Mouse (Mus musculus): Measurements from ENCODE around the gene Gtpbp3.

Gene Gtpbp3

DNA sequence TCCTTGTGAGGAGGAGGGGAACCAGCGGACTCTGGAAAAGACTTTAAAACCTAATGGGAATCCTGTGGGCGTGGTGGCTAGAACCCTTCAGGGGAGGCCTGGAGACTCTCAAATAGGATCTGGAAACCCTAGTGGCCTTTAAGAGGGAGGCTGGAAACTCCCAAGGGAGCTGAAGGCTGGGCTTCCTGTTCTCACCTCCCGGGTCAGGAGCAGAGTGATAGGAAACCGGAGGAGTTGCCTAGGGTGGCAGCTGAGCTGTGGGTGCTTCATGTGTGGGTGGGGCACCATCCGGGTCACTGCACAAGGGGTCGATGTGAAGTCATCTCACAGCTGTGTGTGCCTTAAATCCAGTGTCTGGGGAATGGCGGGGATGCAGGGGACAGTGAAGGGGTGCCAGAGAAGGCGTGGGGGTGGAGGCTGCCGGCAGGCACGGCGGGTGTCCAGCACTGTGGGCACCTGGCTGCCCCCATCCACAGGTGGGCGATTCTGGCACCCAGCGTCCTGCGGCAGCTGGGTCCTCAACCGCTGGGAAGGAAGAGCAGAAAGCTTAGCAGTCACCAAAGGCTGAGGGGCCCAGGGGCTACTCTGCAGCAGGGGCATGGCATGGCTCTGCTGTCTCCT lies 10.1 kb downstream of the Gtpbp3 start:
- no peak for DNase-seq (ENCODE audit: low read depth)

GRCm38 (mm10) chr8:71498816-71499690 lies 11.2 kb downstream of the Gtpbp3 start:
- no peak for DNase-seq (ENCODE audit: low read depth)

- no peak for DNase-seq (ENCODE audit: low read depth)
These were observed 16.4 kb downstream of the Gtpbp3 start for GRCm38 (mm10) chr8:71504349-71504748.

- DNase-seq (ENCODE audit: low read depth) = peak; percentile 65
These were observed 17.4 kb downstream of the Gtpbp3 start for GRCm38 (mm10) chr8:71505326-71505725.

- peak; percentile 91 for DNase-seq (ENCODE audit: low read depth)
These were observed 18.1 kb downstream of the Gtpbp3 start for GRCm38 (mm10) chr8:71505979-71506378.

DNA sequence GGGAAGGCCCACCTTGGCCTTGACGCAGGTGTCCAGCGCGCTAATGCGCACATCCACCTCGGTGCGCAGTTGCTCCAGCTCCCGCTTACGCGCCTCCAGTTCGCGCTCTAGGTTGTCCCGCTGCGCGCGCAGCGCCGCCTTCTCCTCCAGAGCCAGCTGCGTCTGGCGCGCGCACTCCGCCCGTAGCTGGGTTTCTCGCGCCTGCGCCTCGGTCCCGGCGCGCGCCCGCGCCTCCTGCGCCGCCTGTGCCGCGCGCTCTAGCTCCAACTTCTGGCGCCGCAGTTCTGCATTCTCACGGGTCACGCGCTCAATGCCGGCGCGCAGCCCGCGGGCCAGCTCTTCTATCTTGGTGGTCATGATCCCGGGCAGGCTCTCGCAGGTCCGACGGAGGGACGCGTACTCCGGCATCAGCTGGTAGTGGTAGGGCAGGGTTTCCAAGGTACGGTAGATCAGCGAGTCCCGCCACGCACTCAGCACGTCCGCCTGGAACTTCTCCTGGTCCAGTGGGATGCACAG lies 19.7 kb downstream of the Gtpbp3 start:
- DNase-seq (ENCODE audit: low read depth) = no peak

DNA sequence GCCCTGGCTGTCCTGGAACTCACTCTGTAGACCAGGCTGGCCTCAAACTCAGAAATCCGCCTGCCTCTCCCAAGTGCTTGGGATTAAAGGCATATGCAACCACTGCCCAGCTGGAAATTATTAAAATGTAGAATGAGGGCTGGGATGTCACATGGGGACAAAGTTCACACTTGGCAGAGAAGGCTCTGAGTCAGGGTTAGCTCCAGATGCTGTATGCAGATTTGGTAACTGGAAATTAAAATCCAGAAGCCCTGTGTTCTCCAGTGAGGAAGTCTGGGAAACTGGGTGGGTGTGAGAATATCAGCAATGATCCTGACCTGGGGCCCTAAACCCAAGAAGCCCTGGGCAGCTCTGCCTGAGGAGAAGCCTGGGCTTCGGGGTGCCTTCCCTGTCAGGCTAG lies 21.4 kb downstream of the Gtpbp3 start:
- DNase-seq (ENCODE audit: low read depth) = peak; percentile 85

DNA sequence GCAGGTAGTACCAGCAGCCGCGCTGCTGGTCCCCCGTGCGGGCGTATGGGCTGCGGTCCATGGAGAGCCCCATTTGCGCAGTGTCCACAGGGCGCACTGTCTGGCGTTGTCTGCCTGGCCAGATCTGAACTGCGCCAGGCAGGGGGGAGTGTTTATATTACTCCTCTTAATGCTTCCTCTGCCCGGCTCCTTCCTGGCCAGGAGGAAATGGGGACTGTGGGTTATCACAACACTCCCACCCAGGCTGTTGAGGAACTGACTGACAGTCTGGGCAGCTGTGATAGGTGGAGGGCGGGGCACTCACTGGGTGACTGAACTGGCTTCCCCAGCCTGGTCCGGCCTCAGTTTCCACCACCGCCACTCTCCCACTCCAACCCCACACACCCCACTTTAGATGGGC lies 23.7 kb downstream of the Gtpbp3 start, which contains the start of gene Plvap:
Gene Plvap, minus strand, starts transcription at position 109 of the 400 bp plus-strand sequence.
- no peak for DNase-seq (ENCODE audit: low read depth)

- no peak for DNase-seq (ENCODE audit: low read depth)
These were observed 25.3 kb downstream of the Gtpbp3 start for GRCm38 (mm10) chr8:71513018-71513754.

- no peak for DNase-seq (ENCODE audit: low read depth)
These were observed 27.1 kb downstream of the Gtpbp3 start for GRCm38 (mm10) chr8:71515043-71515442.

- DNase-seq (ENCODE audit: low read depth) = no peak
These were observed 28.9 kb downstream of the Gtpbp3 start for GRCm38 (mm10) chr8:71516786-71517185.

- DNase-seq (ENCODE audit: low read depth) = peak; percentile 89
These were observed 31.3 kb downstream of the Gtpbp3 start for GRCm38 (mm10) chr8:71519037-71519825.

DNA sequence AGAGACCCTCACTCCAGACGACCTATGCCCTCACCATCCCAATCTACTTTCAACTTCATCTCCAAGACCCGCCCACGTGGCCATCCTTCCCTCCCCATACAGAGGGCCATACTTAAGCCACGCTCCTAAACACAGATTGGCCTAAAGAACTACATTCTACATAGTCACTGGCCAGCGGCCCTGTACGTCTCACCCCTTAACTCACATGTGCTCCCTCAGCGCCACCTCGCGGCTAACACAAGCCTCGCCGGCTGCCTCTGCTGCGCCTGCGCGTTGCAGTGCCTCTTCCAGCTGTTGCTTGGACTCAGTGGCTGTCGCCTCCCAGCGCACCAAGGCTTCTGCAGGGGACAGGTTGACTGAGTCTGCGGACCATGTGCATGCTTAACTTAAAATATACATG lies 33.7 kb downstream of the Gtpbp3 start:
- peak; percentile 99 for DNase-seq (ENCODE audit: low read depth)

- no peak for DNase-seq (ENCODE audit: low read depth)
These were observed 37.5 kb downstream of the Gtpbp3 start, which contains the start of gene Ccdc194 for GRCm38 (mm10) chr8:71525226-71526050. Gene Ccdc194, minus strand, starts transcription at chr8:71525711.

DNA sequence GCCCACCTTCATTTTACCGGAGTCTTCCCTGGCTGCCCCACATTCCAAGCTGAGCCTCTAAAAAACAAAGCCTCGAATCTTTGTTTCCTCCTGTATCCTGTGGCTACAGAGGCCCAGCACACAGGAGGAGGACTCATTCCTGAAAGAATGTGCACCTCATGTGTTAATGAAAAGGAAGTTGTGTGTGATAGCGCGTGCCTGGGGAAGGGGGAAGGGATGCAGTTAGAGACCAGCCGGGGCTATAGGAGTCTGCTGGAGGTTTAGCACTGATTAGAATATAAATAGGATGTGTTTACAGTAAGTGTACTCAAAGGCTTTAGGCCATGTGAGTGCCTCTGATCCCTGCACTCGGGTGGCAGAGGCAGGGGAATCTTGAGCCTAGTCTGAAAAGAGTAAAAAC lies 38.4 kb downstream of the Gtpbp3 start:
- DNase-seq (ENCODE audit: low read depth) = peak; percentile 62

- peak; percentile 62 for DNase-seq (ENCODE audit: low read depth)
These were observed 39.4 kb downstream of the Gtpbp3 start for GRCm38 (mm10) chr8:71527162-71527870.

GRCm38 (mm10) chr8:71528362-71529073 lies 40.6 kb downstream of the Gtpbp3 start:
- DNase-seq (ENCODE audit: low read depth) = no peak

DNA sequence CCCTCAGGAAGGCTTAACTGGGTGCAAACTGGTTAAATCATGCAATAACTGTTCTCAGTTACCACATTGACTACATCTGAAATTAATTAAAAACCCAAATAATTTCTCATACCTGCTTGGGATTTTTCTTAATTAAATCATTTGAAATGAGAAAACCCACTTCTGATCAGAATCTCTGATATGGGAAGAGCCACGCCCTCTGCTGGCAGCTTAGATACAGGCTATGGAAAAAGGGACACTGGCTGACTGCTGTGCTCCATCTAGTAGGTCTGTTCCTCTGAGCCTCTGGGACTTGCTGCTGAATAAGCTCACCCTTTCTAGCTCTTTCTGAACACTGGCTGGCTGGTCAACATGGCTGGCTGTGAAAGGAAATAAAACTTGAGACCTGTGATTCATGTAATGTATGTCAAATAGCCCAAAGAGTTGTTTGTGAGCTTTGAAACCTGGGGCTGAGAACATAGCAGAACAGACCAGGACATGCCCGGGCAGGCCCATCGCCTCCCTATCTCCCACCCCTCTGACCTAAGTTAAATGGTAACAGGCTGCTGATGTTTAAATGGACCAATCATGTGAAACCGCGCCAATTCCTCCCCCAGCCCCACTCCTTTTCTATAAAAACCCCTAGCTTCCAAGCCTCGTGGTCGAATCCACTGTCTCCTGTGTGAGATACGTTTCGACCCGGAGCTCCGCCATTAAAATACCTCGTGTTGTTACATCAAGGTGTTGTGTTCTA lies 43.0 kb downstream of the Gtpbp3 start:
- DNase-seq (ENCODE audit: low read depth) = peak; percentile 69

Measured in NIH3T3 (cell line).